Mouse (Mus musculus) gastrocnemius, postnatal 36 days (tissue): ENCODE measurements around the gene Methig1. TPM values are rescaled to one million over a fixed set of nuclear protein-coding genes. Genes with fewer than 3 reads are reported as not detected.
"Not testable (repeated sequence)": the region's sequence is repeated elsewhere in the genome, so short reads cannot be mapped to it uniquely, and the experiment has no call there.

Source experiments
- DNase-seq, 2 experiments: peaks; one replicate each; pipeline ENCODE4 v3.0.0; 2022
- intact Hi-C: fragments of 180-260 bp; cut with DNase I; formaldehyde crosslinking; loops from one replicate; pipeline ENCODE4 v1.15.1; 2025
- long read RNA-seq, 2 experiments: library from polyadenylated mRNA; stranded (forward); transcript quantifications; one replicate each; pipeline ENCODE4 v2.0.0; 2021
- total RNA-seq, 2 experiments: library from RNA; stranded (reverse); gene quantifications; 2 replicates each; pipeline ENCODE4 v1.2.3; 2021

Methig1 gene
- total RNA-seq, result not detected
- long read RNA-seq, experiment 1, result 0 reads
- long read RNA-seq, experiment 2, result 0 reads

DNA sequence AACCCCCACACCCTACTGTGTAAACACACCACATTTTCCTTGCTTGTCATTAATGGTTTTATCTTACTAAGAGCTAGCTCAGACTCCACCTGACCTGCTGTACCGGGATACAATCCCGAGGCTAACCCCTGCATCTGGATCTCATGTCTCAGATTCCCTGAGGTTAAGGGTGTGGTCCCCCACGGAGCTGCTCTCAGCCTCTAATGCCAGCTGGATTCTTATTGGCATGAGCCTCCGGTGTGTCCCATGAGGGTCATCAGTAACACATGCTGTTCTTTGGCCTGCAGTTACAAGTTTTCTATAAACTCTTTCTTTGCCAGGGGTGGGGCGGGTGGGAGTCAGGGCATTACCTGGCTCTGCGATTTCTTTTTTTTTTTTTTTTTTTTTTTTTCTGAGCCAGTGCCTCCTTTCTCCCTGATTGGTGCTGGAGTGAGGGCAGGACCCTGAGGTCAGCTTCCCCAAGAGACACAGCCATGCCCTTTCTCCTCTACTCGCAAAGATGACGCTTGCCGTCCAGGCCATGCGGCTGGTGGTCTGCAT, at the start of gene Methig1, which contains the start of gene Mettl7a2:
Gene Methig1 (plus strand): TSS at position 439 of the 540 bp plus-strand sequence.
Gene Mettl7a2 (plus strand): TSS at position 490 of the 540 bp plus-strand sequence.
- DNase-seq, result no peak
- intact Hi-C loops, result no loop called here

DNA sequence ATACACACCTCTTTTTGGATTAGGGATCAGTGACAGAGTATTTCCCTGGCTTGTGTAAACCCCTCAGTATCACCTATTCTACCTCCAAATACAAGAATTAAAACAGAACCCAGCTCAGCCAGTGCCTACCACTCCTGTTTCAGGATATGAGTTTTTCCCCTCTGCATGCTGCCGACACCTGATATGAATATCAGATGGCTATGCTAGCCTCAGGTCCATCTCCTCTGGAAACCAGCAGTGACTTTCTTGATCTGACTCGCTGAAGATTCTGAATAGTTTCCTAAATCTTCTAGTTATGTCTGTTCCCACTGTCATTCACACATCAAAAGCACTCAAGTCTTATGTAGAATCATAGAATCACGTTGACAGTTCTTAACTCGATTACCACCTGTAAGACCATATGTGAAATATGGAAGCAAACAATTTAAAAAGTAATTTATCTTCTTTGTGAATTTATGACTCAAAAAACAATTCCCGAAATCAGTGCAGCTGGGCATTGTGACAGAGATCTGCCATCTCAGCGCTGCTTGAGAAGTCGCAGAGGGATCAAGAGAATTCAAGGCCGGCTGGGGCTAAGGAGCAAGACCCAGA, 49.4 kb upstream of the Methig1 start:
- DNase-seq, result no peak
- intact Hi-C loops, result no loop called here

GRCm38 (mm10) chr15:100304019-100304991, 48.6 kb upstream of the Methig1 start, which contains the start of gene Mettl7a1:
Gene Mettl7a1, plus strand, starts transcription at chr15:100304140.
- DNase-seq, result peak; percentile 82 to 84
- intact Hi-C loops, result no loop called here

DNA sequence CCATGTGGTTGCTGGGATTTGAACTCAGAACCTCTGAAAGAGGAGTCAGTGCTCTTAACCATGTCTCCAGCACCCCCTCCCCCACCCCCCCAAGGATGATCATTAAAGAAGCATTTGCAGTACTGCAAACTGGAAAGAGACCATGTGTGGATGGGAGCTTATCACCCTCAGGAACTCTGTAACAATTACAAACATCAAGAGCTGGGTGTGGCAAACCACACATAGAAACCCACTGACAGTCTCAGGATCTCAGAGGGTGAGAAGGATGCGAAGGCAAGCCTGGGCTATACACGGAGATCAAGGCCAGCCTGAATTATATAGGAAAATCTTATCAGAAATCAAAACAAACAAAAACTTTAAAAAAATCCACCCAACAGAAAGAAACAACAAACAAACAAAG, 46.7 kb upstream of the Methig1 start:
- intact Hi-C loops, result no loop called here
- no peak for DNase-seq

DNA sequence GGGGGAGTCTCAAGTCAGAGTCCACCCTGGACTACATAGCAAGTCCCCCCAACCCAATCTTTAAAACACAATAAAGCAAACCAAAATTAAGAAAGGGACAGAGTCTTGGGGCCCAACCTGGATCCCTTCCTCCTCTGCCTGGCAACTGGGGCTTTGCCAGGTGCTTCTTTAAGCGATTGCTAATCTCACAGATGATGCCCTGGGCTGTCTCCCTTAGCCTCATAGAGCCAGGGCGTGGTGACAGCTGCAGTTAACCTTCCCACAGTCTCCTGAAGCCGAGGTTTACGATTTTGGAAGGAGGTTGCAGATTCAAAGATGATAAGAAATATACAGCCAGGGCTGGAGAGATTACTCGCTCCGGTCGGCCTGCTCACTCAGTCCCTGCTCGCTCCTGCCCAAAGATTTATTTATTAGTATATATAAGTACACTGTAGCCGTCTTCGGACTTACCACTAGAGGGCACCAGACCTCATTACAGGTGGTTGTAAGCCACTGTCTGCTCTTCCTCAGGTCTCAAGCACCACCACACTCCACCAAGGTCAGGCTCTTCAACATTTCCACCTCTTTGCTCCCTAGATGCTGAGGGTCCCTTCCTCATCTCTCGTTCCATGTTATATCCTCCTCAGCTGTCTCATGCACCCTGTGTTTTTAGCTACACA, 45.4 kb upstream of the Methig1 start:
- DNase-seq, result not testable (repeated sequence)

GRCm38 (mm10) chr15:100312346-100312745, 40.6 kb upstream of the Methig1 start:
- DNase-seq, result no peak
- intact Hi-C loops, result no loop called here

More for the DNA sequence above, 45.4 kb upstream of the Methig1 start:
- intact Hi-C loops, result not testable (repeated sequence)

GRCm38 (mm10) chr15:100314448-100315145, 38.4 kb upstream of the Methig1 start:
- intact Hi-C loops, result loop anchor here (5.0 kb wide), 1 partner anchor 47 kb away; no protein-coding TSS in a partner anchor
- no peak for DNase-seq

DNA sequence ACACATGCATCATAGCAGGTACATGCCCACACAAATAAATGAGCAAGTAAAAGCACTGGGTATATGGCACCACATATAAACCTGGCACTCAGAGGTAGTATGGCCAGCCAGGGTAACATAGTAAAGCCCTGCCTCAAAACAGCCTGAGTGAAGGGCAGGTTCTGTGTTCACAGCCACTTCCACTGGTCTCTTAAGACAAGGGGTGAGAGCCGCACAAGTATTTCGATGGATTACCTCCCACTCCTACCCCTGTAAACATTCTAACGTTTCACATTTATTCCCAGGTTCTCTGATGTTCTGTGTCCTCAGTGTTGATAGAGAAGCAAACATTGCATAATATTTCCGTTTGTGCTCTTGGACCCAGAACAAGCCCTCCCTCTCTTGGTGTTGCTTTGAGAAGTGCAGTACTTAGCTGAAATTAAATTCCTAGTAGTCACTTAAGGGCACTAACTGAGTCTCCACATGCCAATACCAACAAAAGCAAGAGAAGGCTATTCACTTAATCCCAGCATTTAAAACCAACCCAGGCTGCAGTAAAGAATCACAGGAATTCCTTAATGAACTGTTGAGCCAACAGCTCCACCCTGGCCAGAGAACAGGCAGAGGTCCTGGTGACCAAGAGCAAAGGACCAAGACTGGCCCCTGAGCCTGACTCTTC, 34.8 kb upstream of the Methig1 start:
- intact Hi-C loops, result loop anchor here (5.0 kb wide), 1 partner anchor 51 kb away; no protein-coding TSS in a partner anchor
- DNase-seq, result not testable (repeated sequence)

- intact Hi-C loops, result loop anchor here (5.0 kb wide), 1 partner anchor 53 kb away; no protein-coding TSS in a partner anchor
- DNase-seq, result no peak
These were observed 33.1 kb upstream of the Methig1 start for GRCm38 (mm10) chr15:100319884-100320283.

GRCm38 (mm10) chr15:100320295-100320905, 32.5 kb upstream of the Methig1 start:
- DNase-seq, result no peak
- intact Hi-C loops, result no loop called here

GRCm38 (mm10) chr15:100321134-100321533, 31.8 kb upstream of the Methig1 start:
- peak in 1 of 2 experiments; percentile 28 for DNase-seq
- intact Hi-C loops, result no loop called here

- no peak for DNase-seq
- intact Hi-C loops, result no loop called here
These were observed 28.8 kb upstream of the Methig1 start for GRCm38 (mm10) chr15:100324021-100324591.

- no peak for DNase-seq
- intact Hi-C loops, result no loop called here
These were observed 27.7 kb upstream of the Methig1 start for GRCm38 (mm10) chr15:100325235-100325634.

GRCm38 (mm10) chr15:100328089-100328488, 24.9 kb upstream of the Methig1 start:
- intact Hi-C loops, result not testable (repeated sequence)

DNA sequence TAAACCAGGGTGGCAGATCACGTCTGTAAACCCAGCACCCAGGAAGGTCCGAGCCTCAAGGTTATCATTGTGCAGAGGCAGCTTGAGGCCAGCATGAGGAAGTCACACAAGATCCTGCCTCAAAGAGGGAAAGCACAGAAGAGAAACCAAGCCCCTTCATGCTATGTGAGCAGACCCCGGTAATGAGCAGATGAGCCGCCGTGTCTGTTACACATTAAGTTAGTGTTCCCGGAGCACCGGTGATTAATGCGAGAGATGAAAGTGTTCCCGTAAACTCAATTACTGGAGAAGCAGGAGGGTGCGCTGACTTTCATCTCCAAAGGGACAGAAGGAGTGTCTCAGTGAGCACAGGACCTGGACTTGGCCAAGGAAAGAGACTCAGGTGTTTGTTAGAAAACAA, 23.6 kb upstream of the Methig1 start:
- DNase-seq, intact Hi-C loops: not testable (repeated sequence)

More at GRCm38 (mm10) chr15:100328089-100328488, 24.9 kb upstream of the Methig1 start:
- DNase-seq, result not testable (repeated sequence)

DNA sequence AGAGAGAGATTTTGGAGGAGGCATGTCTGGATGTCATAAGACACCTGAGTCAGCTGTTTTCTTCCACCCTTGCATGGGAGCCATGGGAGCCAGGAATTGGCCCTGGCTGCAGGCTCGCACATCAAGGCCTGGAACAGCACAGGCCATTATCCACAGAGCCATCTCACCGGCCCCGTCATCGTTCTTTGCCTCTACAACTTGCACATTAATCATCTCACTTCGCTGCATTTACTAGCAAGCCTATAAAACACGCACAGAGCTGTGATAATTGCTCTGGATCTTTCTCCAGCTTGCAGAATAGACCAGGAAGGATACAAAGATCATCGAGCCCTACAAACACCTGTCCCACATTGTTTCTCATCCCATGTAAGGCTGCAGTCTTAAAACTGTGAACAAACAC, 22.2 kb upstream of the Methig1 start:
- intact Hi-C loops, result no loop called here
- no peak for DNase-seq

- intact Hi-C loops, DNase-seq: not testable (repeated sequence)
These were observed 20.6 kb upstream of the Methig1 start for GRCm38 (mm10) chr15:100332077-100332961.
